Mouse (Mus musculus) brain, embryonic 14.5 days (tissue): Measurements from ENCODE around the gene Gm28043. TPM values are rescaled to one million over a fixed set of nuclear protein-coding genes. Genes with fewer than 3 reads are reported as not detected.
"Not testable (repeated sequence)": the region's sequence is repeated elsewhere in the genome, so short reads cannot be mapped to it uniquely, and the experiment has no call there.

Experiments
- DNase-seq: peaks from one replicate; pipeline ENCODE4 v3.0.0-alpha.2; 2011; ENCODE audit warnings: low read depth
- CTCF ChIP-seq: fragments of 200-500 bp; IDR thresholded peaks from 2 replicates; pipeline ENCODE4 v1.5.1; 2012; ENCODE audit warnings: inconsistent platforms, mild to moderate bottlenecking, moderate library complexity, borderline replicate concordance; ENCODE audit not compliant: insufficient read depth, insufficient read length; ENCODE audit errors: extremely low read depth
- POLR2A ChIP-seq: fragments of 200-500 bp; IDR thresholded peaks from 2 replicates; pipeline ENCODE4 v1.6.1; 2012; ENCODE audit warnings: mild to moderate bottlenecking, inconsistent platforms, borderline replicate concordance; ENCODE audit not compliant: poor library complexity, insufficient read depth, insufficient read length, severe bottlenecking; ENCODE audit errors: extremely low read depth
- polyA plus RNA-seq: library from polyadenylated mRNA; depleted of rRNA; stranded (reverse); fragments of >200 nt; gene quantifications from 2 replicates; pipeline ENCODE4 v1.2.3, GENCODE M21; 2012

Gene Gm28043
- polyA plus RNA-seq, 1 experiment = 3.4 TPM

GRCm38 (mm10) chr17:29702938-29703710 is 88.4 kb downstream of the Gm28043 start:
- TF ChIP-seq CTCF (no peak), POLR2A (no peak)
- DNase-seq = peak; percentile 85

- DNase-seq = peak; percentile 81
These were observed 90.1 kb downstream of the Gm28043 start for GRCm38 (mm10) chr17:29704781-29705180.

DNA sequence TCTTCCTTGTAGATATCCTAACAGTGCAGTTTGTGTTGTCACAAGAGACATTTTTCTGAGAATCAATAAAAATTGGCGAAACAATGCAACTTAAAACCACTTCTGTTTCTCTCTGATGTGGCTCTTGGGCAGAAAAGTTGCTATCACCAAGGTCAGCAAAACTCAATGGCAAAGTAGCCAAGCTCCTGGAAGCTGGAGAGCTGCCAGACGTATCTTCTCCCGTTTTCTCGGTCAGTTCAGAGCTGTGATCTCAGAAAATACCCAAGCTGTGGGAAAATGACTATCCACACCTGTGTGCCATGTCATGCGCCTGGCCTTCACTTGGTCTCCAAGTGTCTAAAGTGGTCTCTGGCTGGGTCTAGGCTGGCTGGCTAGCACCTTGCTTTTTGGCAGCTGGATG is 91.2 kb downstream of the Gm28043 start:
- DNase-seq = no peak
- TF ChIP-seq CTCF (no peak), POLR2A (no peak)

More at GRCm38 (mm10) chr17:29704781-29705180, 90.1 kb downstream of the Gm28043 start:
- TF ChIP-seq POLR2A = no peak
- peak; percentile 93 for TF ChIP-seq CTCF

DNA sequence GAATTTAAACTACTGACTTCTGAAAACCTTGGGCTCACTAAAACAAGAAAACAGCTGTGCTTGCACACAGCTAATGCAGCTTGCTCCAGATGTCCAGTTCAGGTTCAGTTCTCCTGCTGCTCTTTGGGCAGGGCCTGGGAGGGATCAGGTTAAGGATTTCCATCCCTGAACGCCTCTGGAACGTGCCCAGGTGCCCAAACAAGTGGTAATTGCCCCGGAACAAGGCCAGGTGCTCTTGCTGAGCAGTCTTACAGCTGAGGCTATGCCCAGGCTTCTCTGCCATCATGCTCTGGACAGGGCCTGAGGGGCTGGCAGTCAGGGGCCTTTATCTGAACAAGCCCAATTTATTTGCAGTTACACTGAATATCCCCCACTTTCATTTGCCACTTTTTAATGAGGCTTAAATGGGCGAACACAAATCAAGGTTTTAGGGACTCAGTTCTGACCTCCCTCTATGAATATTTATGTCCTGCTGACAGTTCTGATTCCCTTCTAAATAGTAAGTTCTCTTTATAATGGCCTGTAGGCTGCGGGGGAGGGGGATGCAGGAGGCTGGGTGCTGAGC is 92.4 kb downstream of the Gm28043 start:
- DNase-seq = peak; percentile 88
- no peak for TF ChIP-seq POLR2A
- no peak for TF ChIP-seq CTCF

- no peak for TF ChIP-seq POLR2A
- TF ChIP-seq CTCF = no peak
- no peak for DNase-seq
These were observed 94.1 kb downstream of the Gm28043 start for GRCm38 (mm10) chr17:29708783-29709182.

- TF ChIP-seq CTCF (no peak), POLR2A (no peak)
- peak; percentile 90 for DNase-seq
These were observed 95.9 kb downstream of the Gm28043 start for GRCm38 (mm10) chr17:29710562-29711044.

DNA sequence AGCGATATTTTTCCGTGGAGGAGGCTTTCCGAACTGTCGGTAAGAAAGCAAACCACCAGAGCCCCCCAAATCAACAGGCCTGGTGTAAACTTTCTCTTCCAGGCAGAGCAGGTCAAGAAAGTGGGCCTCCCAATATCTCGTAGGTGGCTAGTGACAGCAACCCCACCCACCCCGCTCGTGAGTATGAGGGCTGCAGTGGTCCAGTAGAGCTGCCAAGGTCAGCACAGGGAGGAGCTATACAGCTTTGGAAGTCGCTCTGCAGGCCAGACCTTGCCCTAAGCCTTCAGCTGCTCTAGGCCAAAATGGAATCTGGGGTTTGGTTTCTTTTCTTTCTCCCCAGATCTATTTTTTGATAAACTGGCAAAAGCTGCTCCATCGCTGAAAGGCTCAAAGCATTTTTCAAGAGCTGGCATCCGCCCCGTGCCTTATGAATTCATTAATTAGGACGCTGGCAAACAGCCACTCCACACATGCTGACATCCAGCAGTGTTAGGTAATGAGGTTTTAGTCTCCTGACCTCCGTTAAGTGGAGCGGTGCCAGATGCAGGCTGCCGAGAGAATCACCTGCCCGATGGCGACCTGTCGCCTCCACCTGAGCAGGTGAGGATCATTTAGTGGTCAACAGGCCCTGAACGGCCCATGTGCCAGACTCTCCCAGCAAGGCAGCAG is 96.5 kb downstream of the Gm28043 start:
- peak; percentile 88 for DNase-seq
- TF ChIP-seq CTCF = no peak
- TF ChIP-seq POLR2A = no peak

DNA sequence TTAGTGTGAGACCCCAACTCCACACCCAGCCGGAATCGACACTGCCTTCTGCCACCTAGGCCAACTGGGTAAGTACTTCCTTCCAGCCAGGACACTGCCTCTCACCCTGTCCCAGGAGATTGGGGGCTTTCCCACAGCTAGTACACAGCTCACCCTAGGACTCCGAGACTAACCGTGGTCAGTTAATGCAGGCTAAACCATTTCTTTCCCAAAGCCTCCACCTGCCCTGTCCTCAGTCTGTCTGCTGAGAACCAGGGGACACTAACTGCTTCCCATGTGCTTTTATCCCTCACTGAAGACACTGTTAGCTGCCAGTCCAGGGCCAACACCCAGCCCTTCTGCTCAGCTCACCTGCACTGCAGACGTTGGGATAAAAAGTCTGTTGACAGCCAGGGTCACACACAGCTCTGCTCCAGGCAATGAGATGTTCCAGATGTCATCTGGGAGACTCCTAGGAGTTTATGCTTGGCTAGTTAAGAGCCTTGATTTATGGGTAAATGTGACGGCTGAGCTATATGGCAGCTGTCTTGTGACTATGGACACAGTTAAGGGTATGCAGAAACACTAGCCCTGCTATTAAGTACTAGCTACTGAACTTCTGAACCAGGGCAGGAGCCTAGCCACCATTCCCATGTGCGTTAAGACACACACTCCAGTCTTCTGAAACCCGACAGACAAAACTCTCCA is 97.2 kb downstream of the Gm28043 start:
- DNase-seq = no peak
- TF ChIP-seq POLR2A (no peak), CTCF (no peak)

- DNase-seq = peak; percentile 74
- TF ChIP-seq POLR2A (no peak), CTCF (no peak)
These were observed 97.9 kb downstream of the Gm28043 start for GRCm38 (mm10) chr17:29712565-29712964.

DNA sequence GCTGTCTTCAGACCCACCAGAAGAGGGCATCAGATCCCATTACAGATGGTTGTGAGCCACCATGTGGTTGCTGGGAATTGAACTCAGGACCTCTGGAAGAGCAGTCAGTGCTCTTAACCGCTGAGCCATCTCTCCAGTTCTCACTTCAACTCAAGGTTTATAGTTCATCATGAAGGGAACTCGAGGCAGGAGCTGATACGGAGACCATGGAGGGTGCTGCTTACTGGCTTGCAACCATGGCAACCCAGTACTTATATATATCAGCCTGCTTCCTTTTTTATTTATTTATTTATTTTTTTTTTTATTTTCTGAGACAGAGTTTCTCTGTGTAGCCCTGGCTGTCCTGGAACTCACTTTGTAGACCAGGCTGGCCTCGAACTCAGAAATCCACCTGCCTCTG is 99.1 kb downstream of the Gm28043 start:
- DNase-seq = not testable (repeated sequence)
